Mouse (Mus musculus) forebrain, postnatal 0 days (tissue): Measurements from ENCODE around the gene Gpx8. TPM values are rescaled to one million over a fixed set of nuclear protein-coding genes. Genes with fewer than 3 reads are reported as not detected.
"Not testable (repeated sequence)": the region's sequence is repeated elsewhere in the genome, so short reads cannot be mapped to it uniquely, and the experiment has no call there.

Source experiments
- ATAC-seq: fragments of 200-750 bp; cut with Nextera tagmentation; 2 replicates; pipeline ENCODE4 v1.8.0; 2017; ENCODE audit warnings: mild to moderate bottlenecking, moderate library complexity
- DNase-seq: peaks from one replicate; pipeline ENCODE4 v3.0.0-alpha.2; 2015
- H3K27ac ChIP-seq: fragments of 300-500 bp; sonication (generic); 2 replicates; pipeline ENCODE4 v1.5.1; 2014; ENCODE audit warnings: low read depth, mild to moderate bottlenecking, antibody characterized with exemption, low read length, moderate library complexity, mixed read lengths
- H3K27me3 ChIP-seq: fragments of 300-500 bp; sonication (generic); 2 replicates; pipeline ENCODE4 v1.6.1; 2014; ENCODE audit warnings: mild to moderate bottlenecking, low read length, mixed read lengths; ENCODE audit not compliant: insufficient read depth
- H3K36me3 ChIP-seq: fragments of 300-500 bp; sonication (generic); 2 replicates; pipeline ENCODE4 v1.6.1; 2014; ENCODE audit warnings: mild to moderate bottlenecking, moderate library complexity; ENCODE audit not compliant: insufficient read depth
- H3K4me1 ChIP-seq: fragments of 300-500 bp; sonication (generic); 2 replicates; pipeline ENCODE4 v1.6.1; 2014; ENCODE audit warnings: antibody characterized with exemption; ENCODE audit not compliant: insufficient read depth
- H3K4me2 ChIP-seq: fragments of 300-500 bp; sonication (generic); 2 replicates; pipeline ENCODE4 v1.6.1; 2014; ENCODE audit warnings: low read depth, mild to moderate bottlenecking, moderate library complexity
- H3K4me3 ChIP-seq: fragments of 300-500 bp; sonication (generic); 2 replicates; pipeline ENCODE4 v1.5.1; 2014; ENCODE audit warnings: low read depth, low read length, mixed read lengths
- H3K9ac ChIP-seq: fragments of 300-500 bp; sonication (generic); 2 replicates; pipeline ENCODE4 v1.6.1; 2014; ENCODE audit warnings: mild to moderate bottlenecking
- H3K9me3 ChIP-seq: fragments of 300-500 bp; sonication (generic); 2 replicates; pipeline ENCODE4 v1.6.1; 2016; ENCODE audit warnings: low read length
- CTCF ChIP-seq: sonication (generic); IDR thresholded peaks from 2 replicates; pipeline ENCODE4 v1.5.1; 2016; ENCODE audit warnings: antibody characterized with exemption, control low read depth, low read depth
- WGBS: fragments of 180-500 bp; shearing (Covaris S2); extraction: QIAGEN DNeasy Blood & Tissue Kit; methylation state at CpG from one replicate; pipeline ENCODE4 v1.1.7; 2014; 5-methylcytosine and 5-hydroxymethylcytosine counted together
- polyA plus RNA-seq: library from polyadenylated mRNA; unstranded; fragments of >200 nt; fragmentation: Nextera tagmentation; extraction: Ambion mirVana; gene quantifications from 2 replicates; pipeline ENCODE4 v1.2.1, GENCODE M21; 2015
- total RNA-seq: library from RNA; depleted of rRNA; stranded (reverse); fragments of >200 nt; gene quantifications from 2 replicates; pipeline ENCODE4 v1.2.3, GENCODE M21; 2014

Gpx8 gene
- total and polyA plus RNA-seq, 2 experiments from 2014 or later, result 27.3 to 41.7 TPM

GRCm38 (mm10) chr13:113031351-113031750 is 14.9 kb downstream of the Gpx8 start:
- peak overlapping the region; percentile 86 for H3K4me2 ChIP-seq
- H3K36me3 ChIP-seq, result no peaks in the 10 kb centered on the region
- H3K27me3 ChIP-seq, result no peaks in the 10 kb centered on the region
- under 1% methylated on average over 7 of the region's 7 CpGs for WGBS
- no peaks in the 10 kb centered on the region for H3K9me3 ChIP-seq
- no peak for TF ChIP-seq CTCF
- H3K4me3 ChIP-seq, result peak overlapping the region; percentile 67
- no peak for ATAC-seq
- 0 out of 2 replicates have a peak overlapping the region, but pooled peaks have one; percentile 87 for H3K27ac ChIP-seq
- H3K9ac ChIP-seq, result peak overlapping the region; percentile 71
- DNase-seq, result peak; percentile 14
- H3K4me1 ChIP-seq, result peaks cover 10% of the 10 kb centered on the region; the same call in 1 of the 2 replicates

- TF ChIP-seq CTCF, result no peak
- 87% methylated on average over 17 of the region's 17 CpGs for WGBS
- no peak overlapping the region for H3K27ac ChIP-seq
- H3K4me1 ChIP-seq, result no peaks in the 10 kb centered on the region
- no peaks in the 10 kb centered on the region for H3K27me3 ChIP-seq
- DNase-seq, result no peak
- no peak for ATAC-seq
- H3K4me3 ChIP-seq, result no peak overlapping the region
- no peaks in the 10 kb centered on the region for H3K9me3 ChIP-seq
- no peak overlapping the region for H3K9ac ChIP-seq
- H3K36me3 ChIP-seq, result no peaks in the 10 kb centered on the region
- H3K4me2 ChIP-seq, result no peak overlapping the region
Observed at GRCm38 (mm10) chr13:113023274-113024143, 22.7 kb downstream of the Gpx8 start.

GRCm38 (mm10) chr13:113022467-113022866 is 23.7 kb downstream of the Gpx8 start:
- no peaks in the 10 kb centered on the region for H3K36me3 ChIP-seq
- ATAC-seq (no peak), DNase-seq (no peak)
- H3K4me2 ChIP-seq, result no peak overlapping the region
- no peaks in the 10 kb centered on the region for H3K4me1 ChIP-seq
- H3K4me3 ChIP-seq, result no peak overlapping the region
- no peak overlapping the region for H3K27ac ChIP-seq
- no peak overlapping the region for H3K9ac ChIP-seq
- no peak for TF ChIP-seq CTCF
- no peaks in the 10 kb centered on the region for H3K27me3 ChIP-seq
- no peaks in the 10 kb centered on the region for H3K9me3 ChIP-seq
- WGBS, result 73% methylated on average over 8 of the region's 8 CpGs

- Histone ChIP-seq H3K4me2 (no peak overlapping the region), H3K27me3 (no peaks in the 10 kb centered on the region), H3K4me3 (no peak overlapping the region), H3K27ac (no peak overlapping the region), H3K4me1 (no peaks in the 10 kb centered on the region), H3K9me3 (no peaks in the 10 kb centered on the region), H3K9ac (no peak overlapping the region), H3K36me3 (no peaks in the 10 kb centered on the region)
- 67% methylated on average over 2 of the region's 2 CpGs for WGBS
- DNase-seq (no peak), ATAC-seq (no peak)
- TF ChIP-seq CTCF, result no peak
Observed at GRCm38 (mm10) chr13:113021521-113021920, 24.7 kb downstream of the Gpx8 start.

GRCm38 (mm10) chr13:113013174-113013953 is 32.8 kb downstream of the Gpx8 start:
- DNase-seq (peak; percentile 85), ATAC-seq (peak; percentile 96)
- not testable (repeated sequence) for H3K9me3 ChIP-seq, H3K27me3 ChIP-seq, H3K9ac ChIP-seq, H3K4me1 ChIP-seq, H3K36me3 ChIP-seq
- Histone ChIP-seq H3K4me2 (peak overlapping the region; percentile 38), H3K27ac (peak overlapping the region; percentile 50; the same call in 1 of the 2 replicates), H3K4me3 (peak overlapping the region; percentile 12; the same call in 1 of the 2 replicates)
- WGBS, result 40% methylated on average over 19 of the region's 20 CpGs

- no peaks in the 10 kb centered on the region for H3K9me3 ChIP-seq
- WGBS, result 63% methylated on average over 6 of the region's 6 CpGs
- H3K27ac ChIP-seq, result peak overlapping the region; percentile 57
- peak overlapping the region; percentile 38 for H3K4me2 ChIP-seq
- no peaks in the 10 kb centered on the region for H3K4me1 ChIP-seq
- H3K36me3 ChIP-seq, result no peaks in the 10 kb centered on the region
- H3K9ac ChIP-seq, result no peak overlapping the region
- no peaks in the 10 kb centered on the region for H3K27me3 ChIP-seq
- no peak for TF ChIP-seq CTCF
- H3K4me3 ChIP-seq, result no peak overlapping the region
- ATAC-seq (peak; percentile 61), DNase-seq (no peak)
Observed at GRCm38 (mm10) chr13:113012683-113013082, 33.5 kb downstream of the Gpx8 start.
